Mouse (Mus musculus) liver, embryonic 11.5 days (tissue): ENCODE results near the gene Lrmda. TPM values are rescaled to one million over a fixed set of nuclear protein-coding genes. Genes with fewer than 3 reads are reported as not detected.
A peak's percentile ranks its signal among the peaks of the same experiment; 100 is the strongest.
"Not testable (repeated sequence)": the region's sequence is repeated elsewhere in the genome, so short reads cannot be mapped to it uniquely, and the experiment has no call there.

Experiments used
- ATAC-seq: fragments of 200-750 bp; cut with Nextera tagmentation; replicated peaks from 2 replicates; pipeline ENCODE4 v1.8.0; 2017; ENCODE audit warnings: moderate number of reproducible peaks, mild to moderate bottlenecking, moderate TSS enrichment, moderate library complexity; ENCODE audit not compliant: low FRiP score
- DNase-seq: peaks from one replicate; pipeline ENCODE4 v3.0.0-alpha.2; 2017; ENCODE audit warnings: low spot score
- H3K27ac ChIP-seq: fragments of 300-500 bp; sonication (generic); 2 replicates; pipeline ENCODE4 v1.5.1; 2014; ENCODE audit warnings: mild to moderate bottlenecking, low read depth, low read length, control low read depth
- H3K27me3 ChIP-seq: fragments of 300-500 bp; sonication (generic); replicated peaks from 2 replicates; pipeline ENCODE4 v1.6.1; 2014; ENCODE audit warnings: low read length, mixed read lengths; ENCODE audit not compliant: control insufficient read depth, insufficient read depth
- H3K36me3 ChIP-seq: fragments of 300-500 bp; sonication (generic); 2 replicates; pipeline ENCODE4 v1.6.1; 2014; ENCODE audit warnings: mild to moderate bottlenecking, low read length, moderate library complexity, mixed read lengths; ENCODE audit not compliant: control insufficient read depth, insufficient read depth
- H3K4me1 ChIP-seq: fragments of 300-500 bp; sonication (generic); replicated peaks from 2 replicates; pipeline ENCODE4 v1.6.1; 2014; ENCODE audit warnings: low read length, mixed read lengths; ENCODE audit not compliant: control insufficient read depth, insufficient read depth
- H3K4me2 ChIP-seq: fragments of 300-500 bp; sonication (generic); 2 replicates; pipeline ENCODE4 v1.6.1; 2014; ENCODE audit warnings: mild to moderate bottlenecking, control low read depth, moderate library complexity
- H3K4me3 ChIP-seq: fragments of 300-500 bp; sonication (generic); 2 replicates; pipeline ENCODE4 v1.5.1; 2014; ENCODE audit warnings: low read depth, low read length, control low read depth
- H3K9ac ChIP-seq: fragments of 300-500 bp; sonication (generic); 2 replicates; pipeline ENCODE4 v1.6.1; 2014; ENCODE audit warnings: low read depth, low read length, control low read depth
- H3K9me3 ChIP-seq: fragments of 300-500 bp; sonication (generic); 2 replicates; pipeline ENCODE4 v1.6.1; 2016; ENCODE audit warnings: low read length, inconsistent platforms, mixed read lengths; ENCODE audit not compliant: control insufficient read depth
- WGBS: fragments of 180-500 bp; shearing (Covaris S2); extraction: QIAGEN DNeasy Blood & Tissue Kit; methylation state at CpG from one replicate; pipeline ENCODE4 v1.1.7; 2014; 5-methylcytosine and 5-hydroxymethylcytosine counted together
- polyA plus RNA-seq: library from polyadenylated mRNA; unstranded; fragments of >200 nt; fragmentation: Nextera tagmentation; extraction: Ambion mirVana; gene quantifications from 2 replicates; pipeline ENCODE4 v1.2.1, GENCODE M21; 2014

Lrmda gene
- polyA plus RNA-seq, 1 experiment from 2014 or later = 0.53 TPM

DNA sequence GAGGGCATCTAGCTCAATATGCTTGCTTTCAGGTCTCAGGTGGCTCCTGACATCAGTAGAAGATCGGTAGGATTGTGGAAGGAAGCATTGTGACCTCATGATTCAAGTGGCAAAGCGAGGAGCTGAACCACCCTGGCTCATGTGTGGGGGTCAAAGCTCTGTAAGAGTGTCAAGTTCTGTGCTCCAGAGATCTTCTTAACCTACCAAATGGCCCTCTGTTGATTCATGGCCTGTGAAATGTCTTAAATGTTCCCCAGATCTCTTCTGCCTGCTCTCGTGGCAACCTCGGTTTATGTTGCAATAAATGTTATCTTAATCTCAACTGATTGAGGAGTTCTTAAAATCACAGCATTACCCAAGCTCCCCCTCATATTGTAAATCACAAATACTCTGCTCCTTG, 780.5 kb downstream of the Lrmda start:
- Histone ChIP-seq H3K27me3 (no peaks in the 10 kb centered on the region), H3K9me3 (no peaks in the 10 kb centered on the region), H3K27ac (no peak overlapping the region), H3K36me3 (no peaks in the 10 kb centered on the region), H3K9ac (no peak overlapping the region), H3K4me2 (no peak overlapping the region), H3K4me3 (no peak overlapping the region), H3K4me1 (no peaks in the 10 kb centered on the region)
- DNase-seq (no peak), ATAC-seq (no peak)
- WGBS = 62% methylated on average over 4 of the region's 4 CpGs

DNA sequence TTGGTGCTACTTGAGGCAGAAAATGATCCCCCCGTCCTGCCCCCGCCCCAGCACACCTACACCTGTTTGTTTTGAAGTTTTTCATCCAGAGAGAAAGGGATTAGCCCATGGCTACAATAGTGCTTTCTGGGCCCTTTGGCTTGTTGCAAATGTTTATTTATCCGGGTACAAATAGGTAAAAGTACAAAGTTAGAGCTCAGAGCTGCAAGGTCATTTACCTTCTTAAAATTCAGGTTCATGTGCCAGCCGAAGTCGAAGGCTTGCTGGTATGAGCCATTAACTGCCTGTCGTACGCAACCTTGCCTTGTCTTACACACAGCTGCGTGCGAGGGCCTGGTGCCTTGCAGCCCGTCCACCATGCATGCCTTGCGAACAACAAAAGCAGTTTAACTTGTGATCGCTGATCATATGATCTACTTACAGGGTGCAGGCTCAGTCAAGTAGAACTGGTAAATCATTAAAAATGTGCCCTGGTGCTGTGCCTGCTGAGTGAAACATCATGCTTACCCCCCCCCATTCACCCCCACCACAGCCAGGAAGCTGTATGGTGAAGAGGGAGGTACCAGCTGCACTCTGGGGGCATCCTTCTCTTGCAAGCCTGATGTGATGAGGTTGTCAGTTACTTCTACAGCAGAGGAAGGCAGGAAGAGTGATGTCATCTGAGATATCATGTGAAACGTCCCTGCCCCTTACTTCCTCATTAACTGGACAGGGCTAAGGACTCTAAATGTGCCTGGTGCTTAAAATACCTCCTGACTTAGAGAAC, 781.5 kb downstream of the Lrmda start:
- H3K4me1 ChIP-seq = no peaks in the 10 kb centered on the region
- H3K4me3 ChIP-seq = no peak overlapping the region
- H3K9me3 ChIP-seq = no peaks in the 10 kb centered on the region
- no peak overlapping the region for H3K4me2 ChIP-seq
- H3K27me3 ChIP-seq = no peaks in the 10 kb centered on the region
- H3K27ac ChIP-seq = no peak overlapping the region
- H3K36me3 ChIP-seq = no peaks in the 10 kb centered on the region
- no peak overlapping the region for H3K9ac ChIP-seq
- DNase-seq (no peak), ATAC-seq (no peak)
- WGBS = 74% methylated on average over 13 of the region's 13 CpGs

DNA sequence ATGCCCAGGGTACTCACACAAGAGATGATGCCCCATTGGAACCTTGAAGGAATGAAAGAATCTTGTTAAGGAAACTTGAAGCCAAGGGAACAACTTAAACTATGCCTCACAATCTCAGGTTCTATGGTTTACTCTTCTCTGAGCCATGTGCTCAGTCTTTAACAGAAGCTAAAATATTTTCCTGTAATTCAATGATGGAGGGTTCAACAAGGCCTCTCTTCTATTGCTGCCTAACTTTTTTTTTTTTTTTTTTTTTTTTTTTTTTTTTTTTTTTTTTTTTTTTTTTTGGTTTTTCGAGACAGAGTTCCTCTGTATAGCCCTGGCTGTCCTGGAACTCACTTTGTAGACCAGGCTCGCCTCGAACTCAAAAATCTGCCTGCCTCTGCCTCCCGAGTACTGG, 782.2 kb downstream of the Lrmda start:
- ATAC-seq, H3K27ac ChIP-seq, H3K36me3 ChIP-seq, H3K4me3 ChIP-seq, H3K27me3 ChIP-seq, DNase-seq, H3K4me2 ChIP-seq, H3K9ac ChIP-seq, H3K9me3 ChIP-seq, H3K4me1 ChIP-seq: not testable (repeated sequence)
- 69% methylated on average over 4 of the region's 4 CpGs for WGBS

DNA sequence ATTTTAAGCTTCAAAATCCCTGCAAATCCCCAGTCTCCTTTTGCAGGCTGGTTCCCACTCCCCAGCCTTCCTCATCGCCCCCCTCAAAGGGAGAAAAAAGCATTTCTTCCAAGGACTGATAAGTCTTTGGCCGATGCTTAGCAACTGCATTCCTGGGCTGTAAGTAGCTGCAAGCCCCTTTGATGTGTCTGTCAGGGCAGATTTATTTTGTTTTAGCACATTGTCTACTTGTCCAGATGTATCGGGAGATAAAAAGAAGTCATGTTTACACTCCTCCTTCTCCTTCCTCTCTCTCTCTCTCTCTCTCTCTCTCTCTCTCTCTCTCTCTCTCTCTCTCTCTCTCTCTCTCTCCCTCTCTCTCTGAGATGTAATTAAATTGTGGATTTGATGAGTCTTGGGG, 787.8 kb downstream of the Lrmda start:
- no peak overlapping the region for H3K27ac ChIP-seq
- H3K4me3 ChIP-seq = no peak overlapping the region
- H3K9ac ChIP-seq = no peak overlapping the region
- H3K9me3 ChIP-seq = no peaks in the 10 kb centered on the region
- 18% methylated on average over 3 of the region's 3 CpGs for WGBS
- H3K27me3 ChIP-seq = no peaks in the 10 kb centered on the region
- H3K4me1 ChIP-seq = no peaks in the 10 kb centered on the region
- ATAC-seq = no peak
- H3K4me2 ChIP-seq = no peak overlapping the region
- H3K36me3 ChIP-seq = no peaks in the 10 kb centered on the region
- DNase-seq = no peak

DNA sequence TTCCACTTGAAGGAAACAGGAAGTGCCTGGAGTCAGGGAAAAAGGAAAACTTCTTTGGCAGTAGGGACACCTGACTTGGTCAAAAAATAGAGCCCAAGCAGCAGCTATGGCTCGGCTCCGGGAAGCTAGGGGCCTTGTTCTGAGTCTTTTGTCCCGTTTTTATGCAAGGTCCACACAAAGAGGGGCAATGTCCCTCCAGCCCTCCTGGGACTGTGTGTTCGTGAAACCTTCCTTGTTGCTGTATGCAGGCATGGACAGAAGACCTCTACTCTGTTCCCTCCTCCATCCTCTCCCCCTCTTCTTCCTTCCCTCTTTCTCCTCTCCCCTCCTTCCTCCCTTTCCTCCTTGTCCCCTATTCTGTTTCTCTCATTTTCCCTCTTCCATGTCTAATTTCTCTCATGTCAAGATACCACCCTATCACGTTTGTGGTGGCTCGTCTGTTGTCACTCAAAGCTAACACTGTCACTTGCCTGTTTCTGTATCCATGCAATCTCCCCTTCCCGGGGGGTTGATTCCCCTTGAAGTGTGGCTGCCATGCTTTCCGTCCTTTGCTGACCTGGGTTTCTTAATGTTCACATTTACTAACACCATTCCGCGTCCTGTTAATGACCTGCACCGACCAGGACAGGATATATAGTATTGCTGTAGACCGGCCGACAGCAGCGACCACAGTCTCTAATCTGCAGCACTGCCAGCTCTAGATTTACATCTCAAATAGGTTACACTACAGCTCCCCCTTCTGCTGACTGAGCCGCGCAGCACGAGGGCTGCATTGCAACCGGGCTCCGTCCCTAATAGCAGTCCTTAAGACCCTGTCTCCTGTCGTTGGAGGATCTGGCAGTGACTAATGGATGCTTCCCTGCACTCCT, 788.4 kb downstream of the Lrmda start:
- no peak for DNase-seq
- no peaks in the 10 kb centered on the region for H3K27me3 ChIP-seq
- WGBS = 2% methylated on average over 20 of the region's 20 CpGs
- H3K9me3 ChIP-seq = no peaks in the 10 kb centered on the region
- H3K36me3 ChIP-seq = no peaks in the 10 kb centered on the region
- H3K4me2 ChIP-seq = peak overlapping the region; percentile 54
- peak; percentile 51; the same call in 1 of the 2 replicates for ATAC-seq
- peak overlapping the region; percentile 19; the same call in 1 of the 2 replicates for H3K4me3 ChIP-seq
- no peak overlapping the region for H3K9ac ChIP-seq
- H3K4me1 ChIP-seq = 0 out of 2 replicates have a peak, but pooled peaks cover 3% of the 10 kb centered on the region
- H3K27ac ChIP-seq = no peak overlapping the region

DNA sequence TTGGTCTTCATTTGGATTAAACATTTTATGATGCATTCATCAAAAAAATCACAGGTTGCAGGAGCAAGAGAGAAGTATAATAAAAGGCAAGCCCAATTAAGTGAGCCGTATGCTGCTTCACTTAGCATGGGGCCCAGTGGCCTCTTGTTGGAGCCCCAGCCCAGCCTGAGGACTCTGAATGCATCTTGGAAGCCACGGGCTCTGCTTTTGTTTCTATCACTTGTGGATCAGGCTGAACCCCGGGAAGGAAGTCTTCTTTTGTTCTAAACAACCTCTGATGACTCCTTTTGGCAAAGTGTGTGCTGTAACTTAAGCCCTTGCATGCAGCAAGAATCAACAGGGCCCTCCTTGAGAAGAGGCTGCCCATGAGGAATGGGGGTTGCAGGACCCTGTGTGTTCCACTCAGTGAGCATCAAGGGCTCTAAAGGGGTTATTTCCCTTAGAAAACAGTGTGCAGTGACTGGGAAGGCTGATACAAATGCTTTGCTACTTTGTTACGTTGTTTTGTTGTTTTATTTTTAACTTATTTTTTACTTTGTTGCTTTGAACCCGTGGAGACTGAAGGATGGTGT, 789.2 kb downstream of the Lrmda start:
- H3K27me3 ChIP-seq = no peaks in the 10 kb centered on the region
- H3K4me2 ChIP-seq = no peak overlapping the region
- H3K9me3 ChIP-seq = no peaks in the 10 kb centered on the region
- H3K9ac ChIP-seq = no peak overlapping the region
- ATAC-seq (no peak), DNase-seq (no peak)
- H3K4me1 ChIP-seq = 0 out of 2 replicates have a peak, but pooled peaks cover 3% of the 10 kb centered on the region
- H3K36me3 ChIP-seq = no peaks in the 10 kb centered on the region
- 45% methylated on average over 5 of the region's 5 CpGs for WGBS
- H3K4me3 ChIP-seq = no peak overlapping the region
- H3K27ac ChIP-seq = no peak overlapping the region

DNA sequence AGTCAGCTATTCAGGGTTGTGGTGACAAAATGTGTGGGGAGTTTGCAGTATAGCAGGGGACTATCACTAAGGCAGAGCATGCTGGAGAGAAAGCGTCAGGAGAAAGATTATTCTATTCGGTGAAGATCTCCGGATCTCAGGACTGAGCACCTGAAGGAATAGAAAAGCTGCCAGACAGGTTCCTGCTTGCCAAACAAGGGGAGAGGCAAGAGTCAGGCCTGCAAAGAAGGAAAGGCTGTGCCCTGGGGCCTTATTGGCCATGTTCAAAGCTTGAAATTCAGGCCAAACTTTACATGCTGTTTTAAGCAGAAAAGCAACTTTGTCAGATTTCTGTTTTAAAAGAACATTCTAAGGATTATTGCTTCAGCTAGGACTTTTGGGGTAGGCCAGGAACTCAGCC, 789.7 kb downstream of the Lrmda start:
- no peak overlapping the region for H3K4me2 ChIP-seq
- ATAC-seq (no peak), DNase-seq (no peak)
- H3K27ac ChIP-seq = no peak overlapping the region
- WGBS = 76% methylated on average over 3 of the region's 3 CpGs
- no peaks in the 10 kb centered on the region for H3K27me3 ChIP-seq
- no peaks in the 10 kb centered on the region for H3K9me3 ChIP-seq
- H3K4me3 ChIP-seq = no peak overlapping the region
- no peak overlapping the region for H3K9ac ChIP-seq
- H3K4me1 ChIP-seq = 0 out of 2 replicates have a peak, but pooled peaks cover 3% of the 10 kb centered on the region
- H3K36me3 ChIP-seq = no peaks in the 10 kb centered on the region

DNA sequence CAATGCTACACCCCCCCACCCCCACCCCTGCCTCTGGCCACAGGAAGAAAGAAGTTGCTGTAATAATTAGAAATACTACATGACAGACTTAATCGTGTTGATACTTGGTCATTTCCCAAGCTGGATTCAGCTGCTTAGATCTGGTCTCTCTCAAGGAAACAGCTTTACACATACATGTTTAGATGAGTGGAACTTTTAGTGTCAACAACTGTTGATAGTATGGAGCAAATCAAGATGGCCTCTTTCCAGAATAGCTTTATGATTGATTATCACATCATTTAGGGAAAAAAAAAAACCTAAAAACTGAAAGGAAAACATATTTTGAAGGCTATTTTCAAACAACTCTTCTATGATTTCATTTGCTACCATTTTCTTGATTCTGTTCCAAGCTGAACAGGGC, 791.0 kb downstream of the Lrmda start:
- Histone ChIP-seq H3K9ac (no peak overlapping the region), H3K27ac (no peak overlapping the region), H3K4me1 (0 out of 2 replicates have a peak, but pooled peaks cover 3% of the 10 kb centered on the region), H3K4me3 (no peak overlapping the region), H3K9me3 (no peaks in the 10 kb centered on the region), H3K4me2 (no peak overlapping the region), H3K36me3 (no peaks in the 10 kb centered on the region), H3K27me3 (no peaks in the 10 kb centered on the region)
- WGBS = 68% methylated on average over 1 of the region's 1 CpGs
- no peak for DNase-seq
- no peak for ATAC-seq
